In genomic region chr14:99516703-99517102, GRCm38 (mm10) we compare ENCODE assay signal across 22 mouse cellular contexts.
DNase-seq lines count a peak whose midpoint lies in the region; ATAC-seq and TF ChIP-seq lines count a peak whose summit lies in the region.
"Had no signal": no experiment of that assay in that cellular context is flagged by ENCODE, and none has a peak within 500 bp of the region (broad histone marks: within the 10 kb centered on the region; RNA-seq: fewer than 3 reads in every experiment).

No protein-coding gene starts in this region.

- H3K4me2 ChIP-seq in intestine, embryonic 15.5 days (replicated peaks): no peak overlapping the region
- H3K4me2 ChIP-seq in intestine, postnatal 0 days (replicated peaks; ENCODE audit: low read depth): no peak overlapping the region
- no peak overlapping the region for H3K4me2 ChIP-seq in intestine, embryonic 16.5 days (ENCODE audit: low read depth, low read length)
- H3K4me2 ChIP-seq in liver, embryonic 11.5 days: no peak overlapping the region
- H3K4me2 ChIP-seq: embryonic facial prominence, embryonic 12.5 days; forebrain, embryonic 13.5 days; forebrain, embryonic 15.5 days had no signal

- no peaks in the 10 kb centered on the region for H3K27me3 ChIP-seq in intestine, embryonic 15.5 days (replicated peaks)
- H3K27me3 ChIP-seq in intestine, postnatal 0 days (replicated peaks; ENCODE audit: control insufficient read depth, insufficient read depth, low read length): no peaks in the 10 kb centered on the region
- H3K27me3 ChIP-seq in intestine, embryonic 16.5 days (replicated peaks; ENCODE audit: control insufficient read depth, insufficient read depth, low read length): no peaks in the 10 kb centered on the region
- no peaks in the 10 kb centered on the region for H3K27me3 ChIP-seq in liver, embryonic 11.5 days (replicated peaks; ENCODE audit: control insufficient read depth, insufficient read depth, low read length)
- H3K27me3 ChIP-seq: embryonic facial prominence, embryonic 12.5 days; forebrain, embryonic 13.5 days; forebrain, embryonic 15.5 days; Patski had no signal

- peak; percentile 76 for DNase-seq in R1 (ENCODE audit: low read depth, low spot score)
- DNase-seq in liver, embryonic 11.5 days (ENCODE audit: low spot score): no peak
- no peak for DNase-seq in lung, postnatal 4 days
- no peak for DNase-seq in adrenal gland, postnatal 14 days
- DNase-seq: adrenal gland, adult 8-10 months; adrenal gland, postnatal 25 days; cerebellum, adult 11 months; cerebellum, adult 18-20 months; cerebellum, adult 8-10 months; cerebellum, adult 9-11 months; cerebellum, postnatal 14 days; forebrain, postnatal 0 days had no signal

- H3K4me1 ChIP-seq in intestine, embryonic 15.5 days (replicated peaks): no peaks in the 10 kb centered on the region
- H3K4me1 ChIP-seq in intestine, postnatal 0 days (replicated peaks; ENCODE audit: control insufficient read depth, insufficient read depth, low read length): peaks cover 4% of the 10 kb centered on the region; the same call in 1 of the 2 replicates
- H3K4me1 ChIP-seq in intestine, embryonic 16.5 days (ENCODE audit: control insufficient read depth, insufficient read depth, low read length): no peaks in the 10 kb centered on the region
- H3K4me1 ChIP-seq in liver, embryonic 11.5 days (replicated peaks; ENCODE audit: control insufficient read depth, insufficient read depth, low read length): no peaks in the 10 kb centered on the region
- H3K4me1 ChIP-seq: embryonic facial prominence, embryonic 10.5 days; embryonic facial prominence, embryonic 12.5 days; forebrain, embryonic 13.5 days had no signal

- TF ChIP-seq CTCF in intestine, postnatal 0 days (IDR thresholded peaks at IDR 0.05; ENCODE audit: low read depth): no peak

- WGBS in intestine, embryonic 15.5 days: 80% methylated on average over 6 of the region's 6 CpGs
- 65% methylated on average over 6 of the region's 6 CpGs for WGBS in intestine, postnatal 0 days
- WGBS in intestine, embryonic 16.5 days: 73% methylated on average over 6 of the region's 6 CpGs
- WGBS in liver, embryonic 11.5 days: 80% methylated on average over 6 of the region's 6 CpGs

- H3K36me3 ChIP-seq in intestine, embryonic 15.5 days: no peaks in the 10 kb centered on the region
- no peaks in the 10 kb centered on the region for H3K36me3 ChIP-seq in intestine, postnatal 0 days (ENCODE audit: control insufficient read depth, insufficient read depth)
- H3K36me3 ChIP-seq in intestine, embryonic 16.5 days (ENCODE audit: control insufficient read depth, insufficient read depth, low read length): no peaks in the 10 kb centered on the region
- H3K36me3 ChIP-seq in liver, embryonic 11.5 days (ENCODE audit: control insufficient read depth, insufficient read depth, low read length): no peaks in the 10 kb centered on the region
- H3K36me3 ChIP-seq: embryonic facial prominence, embryonic 10.5 days; embryonic facial prominence, embryonic 12.5 days; forebrain, embryonic 15.5 days; G1E had no signal

- H3K27ac ChIP-seq in intestine, embryonic 15.5 days: no peak overlapping the region
- no peak overlapping the region for H3K27ac ChIP-seq in intestine, postnatal 0 days (ENCODE audit: low read depth, low read length)
- H3K27ac ChIP-seq in intestine, embryonic 16.5 days (ENCODE audit: low read length): no peak overlapping the region
- H3K27ac ChIP-seq in liver, embryonic 11.5 days (ENCODE audit: low read depth, low read length): no peak overlapping the region
- H3K27ac ChIP-seq: embryonic facial prominence, embryonic 10.5 days; embryonic facial prominence, embryonic 12.5 days; forebrain, embryonic 13.5 days; forebrain, embryonic 15.5 days had no signal

- H3K9me3 ChIP-seq in intestine, embryonic 15.5 days: no peaks in the 10 kb centered on the region
- H3K9me3 ChIP-seq in intestine, postnatal 0 days (ENCODE audit: control insufficient read depth): peaks cover 5% of the 10 kb centered on the region; the same call in 1 of the 2 replicates
- no peaks in the 10 kb centered on the region for H3K9me3 ChIP-seq in intestine, embryonic 16.5 days (ENCODE audit: control insufficient read depth, low read length)
- H3K9me3 ChIP-seq in liver, embryonic 11.5 days (ENCODE audit: control insufficient read depth, low read length): no peaks in the 10 kb centered on the region
- H3K9me3 ChIP-seq: embryonic facial prominence, embryonic 10.5 days; embryonic facial prominence, embryonic 12.5 days; forebrain, embryonic 13.5 days; forebrain, embryonic 15.5 days had no signal

- no peak overlapping the region for H3K9ac ChIP-seq in intestine, embryonic 15.5 days
- no peak overlapping the region for H3K9ac ChIP-seq in intestine, postnatal 0 days (ENCODE audit: low read depth, low read length)
- H3K9ac ChIP-seq in intestine, embryonic 16.5 days (ENCODE audit: low read depth, low read length): no peak overlapping the region
- H3K9ac ChIP-seq in liver, embryonic 11.5 days (ENCODE audit: low read depth, low read length): no peak overlapping the region
- H3K9ac ChIP-seq: embryonic facial prominence, embryonic 12.5 days; forebrain, embryonic 13.5 days; forebrain, embryonic 15.5 days; forebrain, postnatal 0 days had no signal

- ATAC-seq in intestine, embryonic 15.5 days: peak; percentile 76; the same call in 1 of the 2 replicates
- no peak for ATAC-seq in intestine, postnatal 0 days
- ATAC-seq in intestine, embryonic 16.5 days: peak; percentile 64; the same call in 1 of the 2 replicates
- ATAC-seq in liver, embryonic 11.5 days (replicated peaks; ENCODE audit: low FRiP score): no peak
- ATAC-seq: activated CD4-positive, CD25-positive, alpha-beta regulatory T cell, adult 4 months; forebrain, embryonic 13.5 days; forebrain, embryonic 15.5 days; forebrain, postnatal 0 days; Patski had no signal

- no peak overlapping the region for H3K4me3 ChIP-seq in intestine, embryonic 15.5 days (replicated peaks)
- H3K4me3 ChIP-seq in intestine, postnatal 0 days (ENCODE audit: low read depth, low read length): no peak overlapping the region
- no peak overlapping the region for H3K4me3 ChIP-seq in intestine, embryonic 16.5 days (ENCODE audit: low read length)
- H3K4me3 ChIP-seq in liver, embryonic 11.5 days (ENCODE audit: low read depth, low read length): no peak overlapping the region
- H3K4me3 ChIP-seq: embryonic facial prominence, embryonic 10.5 days; embryonic facial prominence, embryonic 12.5 days; forebrain, embryonic 13.5 days; forebrain, embryonic 15.5 days had no signal

Comparison
In these comparisons a context has a peak if more than half of its experiments do, and no peak if none do; other contexts are left out.
1. ATAC-seq: peak in intestine, embryonic 15.5 days (single experiment) and intestine, embryonic 16.5 days (single experiment); none in intestine, postnatal 0 days (single experiment) and liver, embryonic 11.5 days (single experiment).